Mouse (Mus musculus): ENCODE data around the gene Wdr25.
"Not testable (repeated sequence)": the region's sequence is repeated elsewhere in the genome, so short reads cannot be mapped to it uniquely, and the experiment has no call there.

Wdr25 gene

DNA sequence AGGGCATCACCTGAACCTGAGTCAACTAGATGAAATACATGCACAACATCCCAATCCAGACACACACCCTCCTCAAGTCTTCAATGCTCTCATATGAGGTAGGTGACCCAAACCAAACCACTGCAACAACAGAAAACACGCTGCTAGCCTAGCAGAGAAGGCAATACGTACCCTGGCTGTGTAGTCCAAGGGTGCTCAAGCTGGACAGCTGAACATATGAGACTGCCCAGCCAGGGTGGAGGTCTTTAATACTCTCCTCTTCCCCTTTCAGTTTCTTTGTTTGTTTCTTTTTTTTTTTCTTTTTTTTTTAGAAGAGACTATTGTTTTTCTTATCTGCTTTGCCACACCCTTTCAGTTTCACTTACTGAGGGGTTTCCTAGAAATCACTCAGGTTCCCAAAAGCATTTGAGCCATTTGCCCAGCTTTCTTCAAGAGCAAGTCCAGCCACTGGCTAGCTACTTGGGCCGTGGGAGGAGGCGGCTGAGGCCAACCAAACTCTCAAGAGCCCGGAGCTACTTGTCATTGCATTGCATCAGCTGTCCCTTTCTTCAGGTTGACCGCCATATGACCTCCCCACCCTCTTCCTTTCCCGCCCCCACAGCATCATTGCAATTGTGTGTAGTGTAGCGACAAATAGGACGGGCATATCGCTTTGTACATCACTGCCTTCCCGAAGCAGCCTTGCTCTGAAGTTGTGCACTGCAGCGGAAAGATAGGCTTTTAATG lies at the start of gene Wdr25:
Wdr25 (plus strand) TSS at position 643 of the 726 bp plus-strand sequence.
- in situ Hi-C loops (cut with MboI, MseI), result no loop called here

DNA sequence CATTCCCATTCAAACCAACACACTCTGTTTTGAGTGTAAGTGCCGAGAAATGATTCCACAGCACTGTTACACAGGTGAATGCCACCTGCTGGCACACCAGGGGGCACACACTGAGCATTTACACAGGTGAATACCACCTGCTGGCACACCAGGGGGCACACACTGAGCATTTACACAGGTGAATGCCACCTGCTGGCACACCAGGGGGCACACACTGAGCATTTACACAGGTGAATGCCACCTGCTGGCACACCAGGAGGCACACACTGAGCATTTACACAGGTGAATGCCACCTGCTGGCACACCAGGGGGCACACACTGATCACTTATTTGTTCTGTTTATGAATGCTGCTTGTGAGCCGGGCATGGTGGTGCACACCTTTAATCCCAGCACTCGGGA lies 45.4 kb upstream of the Wdr25 start:
- in situ Hi-C loops (cut with MboI, MseI), result not testable (repeated sequence)

DNA sequence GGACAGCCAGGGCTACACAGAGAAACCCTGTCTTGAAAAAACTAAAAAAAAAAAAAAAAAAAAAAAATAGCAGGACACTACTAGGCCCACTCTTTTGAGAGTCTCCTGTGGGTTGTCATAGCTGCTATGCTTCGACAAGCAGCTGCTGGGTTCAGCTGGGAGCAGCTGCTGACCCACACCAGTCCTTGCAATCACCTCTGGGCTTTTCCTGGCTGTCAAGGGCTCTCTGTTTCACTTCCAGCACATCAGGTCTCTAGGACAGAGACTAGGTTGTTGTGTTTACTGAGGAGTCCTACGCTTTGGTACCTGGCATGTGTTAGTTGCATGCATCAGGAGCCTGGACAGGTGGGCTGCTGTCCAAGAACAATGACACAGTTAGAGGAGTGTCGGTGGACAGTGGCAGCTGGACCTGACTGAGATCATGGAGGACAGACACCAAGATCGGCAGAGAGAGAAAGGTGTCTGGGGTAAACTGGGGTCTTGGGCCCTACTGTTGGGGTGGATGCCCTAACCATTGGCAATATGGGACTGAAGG lies 43.9 kb upstream of the Wdr25 start:
- in situ Hi-C loops (cut with MboI, MseI), result loop anchor here (25.0 kb wide), 1 partner anchor 1813 kb away; no protein-coding TSS in a partner anchor

DNA sequence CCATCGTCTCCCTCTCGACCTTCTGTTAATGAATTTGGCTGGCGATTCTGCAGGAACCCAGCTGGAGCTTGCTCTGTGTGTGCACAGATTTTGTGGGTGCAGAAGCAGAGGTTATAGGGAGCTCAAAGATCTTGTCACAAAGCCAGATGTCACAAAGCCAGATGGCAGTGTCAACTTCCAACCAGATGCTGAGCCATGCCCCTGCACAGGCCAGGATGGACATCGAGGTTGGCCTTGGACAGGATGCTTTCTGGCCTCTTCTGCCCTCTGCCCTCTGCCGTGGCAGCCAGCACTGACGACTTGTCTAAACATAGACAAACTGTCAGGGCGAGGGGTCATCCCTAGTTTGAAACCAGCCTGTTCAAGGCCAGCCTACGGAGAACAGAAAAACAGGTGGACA lies 43.3 kb upstream of the Wdr25 start:
- in situ Hi-C loops (cut with MboI, MseI), result loop anchor here (25.0 kb wide), 1 partner anchor 1812 kb away; no protein-coding TSS in a partner anchor

DNA sequence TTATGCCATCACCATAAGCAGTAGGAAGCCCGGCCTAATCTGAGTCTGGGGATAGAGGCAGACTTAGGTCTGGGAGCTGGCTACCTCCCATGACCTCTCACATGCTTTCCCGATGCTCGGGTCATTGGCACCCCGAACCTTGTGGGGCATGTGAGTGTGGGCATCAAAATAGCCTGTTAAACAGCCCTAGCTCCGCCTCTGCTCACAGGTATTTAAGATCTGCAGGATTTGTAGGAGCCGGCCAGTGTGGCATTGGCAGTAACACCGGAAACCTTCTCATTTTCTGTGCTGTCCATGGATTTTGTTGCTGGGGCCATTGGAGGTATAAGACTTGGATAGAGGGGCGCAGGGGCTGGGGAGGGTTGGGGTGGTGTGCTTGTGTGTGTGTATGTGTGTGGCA lies 42.5 kb upstream of the Wdr25 start:
- in situ Hi-C loops (cut with MboI, MseI), result loop anchor here (25.0 kb wide), 1 partner anchor 1811 kb away; no protein-coding TSS in a partner anchor

DNA sequence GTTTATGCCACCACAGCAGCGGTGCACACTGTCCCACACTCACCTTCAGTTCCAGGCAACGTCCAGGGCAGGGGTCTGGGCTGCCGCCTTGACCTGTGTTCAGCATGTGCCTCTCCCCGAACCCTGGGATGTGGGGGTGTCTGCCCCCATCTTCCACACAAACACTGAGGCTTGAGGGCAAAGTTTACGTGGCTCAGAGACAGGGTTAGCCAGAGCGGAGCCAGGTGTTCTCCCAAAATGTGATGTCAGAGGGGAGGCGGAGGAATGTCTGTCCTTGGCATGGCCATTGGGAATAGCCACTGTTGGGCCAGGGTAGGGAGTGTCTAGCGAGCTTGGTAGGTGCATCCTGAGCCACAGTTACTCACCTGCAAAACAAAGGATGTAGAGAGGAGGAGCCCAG lies 40.6 kb upstream of the Wdr25 start:
- in situ Hi-C loops (cut with MboI, MseI), result loop anchor here (25.0 kb wide), 1 partner anchor 1809 kb away; no protein-coding TSS in a partner anchor

DNA sequence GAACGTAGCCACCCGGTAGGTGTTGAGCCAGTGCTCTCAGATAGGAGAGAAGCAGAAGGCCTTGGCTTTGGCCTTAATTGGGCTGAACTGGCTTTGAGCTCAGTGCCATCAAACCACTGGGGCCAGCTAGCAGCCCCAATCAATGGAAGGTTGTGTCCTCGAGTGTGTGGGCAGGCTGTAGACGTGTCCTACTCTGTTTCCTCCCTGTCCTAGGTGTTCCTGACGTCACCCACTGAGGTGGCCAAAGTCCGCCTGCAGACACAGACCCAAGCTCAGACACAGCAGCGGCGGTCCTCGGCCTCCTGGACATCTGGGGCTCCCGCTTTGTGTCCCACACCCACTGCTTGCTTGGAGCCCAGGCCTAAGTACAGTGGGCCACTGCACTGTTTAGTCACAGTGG lies 38.4 kb upstream of the Wdr25 start:
- in situ Hi-C loops (cut with MboI, MseI), result loop anchor here (25.0 kb wide), 1 partner anchor 1807 kb away; no protein-coding TSS in a partner anchor

DNA sequence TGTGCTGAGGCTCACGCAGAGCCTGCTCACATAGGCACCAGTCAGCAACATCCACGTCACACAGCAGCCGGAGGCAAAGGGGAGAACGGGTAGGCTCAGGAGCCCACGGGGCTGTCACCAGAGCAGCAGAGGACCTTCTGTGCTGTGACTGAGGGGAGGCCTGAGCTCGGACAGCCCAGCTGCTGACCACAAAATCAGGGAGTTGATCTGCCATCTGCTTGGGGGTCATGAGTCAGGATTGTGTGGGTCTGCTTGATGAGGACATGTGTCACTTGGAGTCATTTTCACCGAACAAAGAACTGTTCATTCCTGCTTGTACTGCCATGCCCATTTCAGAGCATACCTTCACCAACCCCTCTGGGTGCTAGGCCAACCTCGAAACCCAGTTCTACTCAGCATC lies 37.2 kb upstream of the Wdr25 start:
- in situ Hi-C loops (cut with MboI, MseI), result loop anchor here (25.0 kb wide), 1 partner anchor 1806 kb away; no protein-coding TSS in a partner anchor

DNA sequence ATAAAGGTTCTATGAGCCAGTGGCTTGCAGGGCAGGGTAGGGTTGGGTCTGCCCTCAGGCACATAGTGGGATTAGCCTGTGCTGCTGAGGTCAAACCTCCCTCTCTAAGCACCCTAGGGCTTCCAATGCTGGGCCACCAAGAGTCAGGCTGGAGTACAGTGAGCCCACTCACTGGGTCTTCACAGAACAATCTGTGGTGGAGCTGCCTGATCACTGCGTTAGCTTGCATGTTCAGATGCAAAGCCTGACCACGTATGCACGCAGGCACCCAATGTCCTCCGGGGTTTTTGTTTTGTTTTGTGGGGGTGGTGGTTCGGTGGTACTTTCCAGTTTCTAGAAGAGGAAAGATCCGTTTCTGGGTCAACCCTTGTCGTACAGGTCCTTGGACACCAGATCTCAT lies 36.3 kb upstream of the Wdr25 start:
- in situ Hi-C loops (cut with MboI, MseI), result loop anchor here (25.0 kb wide), 1 partner anchor 1805 kb away; no protein-coding TSS in a partner anchor

DNA sequence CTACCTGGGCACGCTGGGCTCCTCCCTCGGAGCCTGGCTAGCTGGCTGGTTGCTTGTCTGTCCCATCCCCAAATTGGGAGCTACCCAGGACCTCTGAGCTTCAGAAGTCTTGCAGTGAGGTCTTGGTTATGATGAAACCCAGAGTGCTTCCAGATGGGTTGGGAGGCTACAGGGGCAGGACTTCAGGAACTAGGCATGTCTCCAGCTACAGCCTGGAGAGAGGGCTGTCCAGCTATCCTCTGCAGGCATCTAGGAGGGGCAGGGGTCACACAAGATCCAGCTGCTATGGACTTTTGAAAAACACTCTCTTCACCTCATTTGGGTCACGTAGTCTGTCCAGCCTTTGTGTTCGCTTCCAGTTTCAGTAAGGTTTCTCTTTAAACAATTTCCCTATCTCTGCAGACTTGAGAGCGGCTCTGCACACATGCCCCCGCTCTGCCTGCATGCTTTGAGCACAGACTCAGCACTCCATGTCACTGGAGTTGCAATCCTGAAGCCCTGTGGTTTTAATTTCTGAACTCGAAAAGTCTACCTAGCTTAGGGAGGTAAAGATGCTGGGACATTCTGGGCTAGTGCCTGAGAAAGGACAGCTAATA lies 35.7 kb upstream of the Wdr25 start:
- in situ Hi-C loops (cut with MboI, MseI), result loop anchor here (25.0 kb wide), 1 partner anchor 1805 kb away; no protein-coding TSS in a partner anchor

DNA sequence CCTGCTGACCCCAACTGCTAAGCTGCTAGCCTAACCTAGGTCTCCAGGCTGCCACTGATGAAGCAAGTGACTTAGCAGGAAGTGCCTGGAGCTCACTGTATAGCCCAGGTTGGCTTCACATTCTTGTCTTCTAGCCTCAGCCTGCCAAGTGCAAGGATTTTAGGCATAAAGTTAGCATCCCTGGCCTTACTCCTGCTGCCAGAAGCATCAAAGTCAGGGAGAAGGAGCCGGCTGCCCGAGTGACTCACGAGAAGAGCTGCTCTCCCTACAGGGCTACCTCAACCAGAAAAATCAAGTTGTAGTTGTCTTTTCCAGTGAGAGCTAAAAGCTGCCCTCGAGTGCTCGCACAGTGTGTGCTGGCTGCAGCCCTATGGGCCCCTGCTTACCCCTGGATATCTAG lies 34.9 kb upstream of the Wdr25 start:
- in situ Hi-C loops (cut with MboI, MseI), result loop anchor here (25.0 kb wide), 1 partner anchor 1804 kb away; no protein-coding TSS in a partner anchor

DNA sequence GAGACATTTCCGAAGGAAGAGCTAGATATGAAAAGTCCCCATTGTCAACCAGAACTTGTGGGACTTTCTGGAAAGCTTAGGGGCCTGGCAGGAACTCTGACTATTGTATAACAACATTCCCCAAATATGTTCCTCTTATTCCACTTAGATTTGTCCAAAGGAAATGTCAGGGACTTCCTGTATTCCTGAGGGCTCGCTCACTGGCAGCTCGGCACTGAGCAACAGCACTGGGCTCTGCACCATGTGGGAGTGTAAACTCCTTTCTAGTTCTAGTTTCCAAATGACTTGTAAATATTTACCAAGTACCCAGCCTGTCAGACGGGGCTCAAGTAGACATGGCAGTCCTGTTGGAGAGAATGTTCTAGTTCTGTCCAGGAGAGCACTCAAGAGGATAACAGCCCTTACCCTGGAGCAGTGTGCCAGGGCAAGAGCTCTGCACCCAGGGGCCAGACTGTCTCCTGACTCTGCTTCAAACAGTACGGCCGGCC lies 28.4 kb upstream of the Wdr25 start:
- in situ Hi-C loops (cut with MboI, MseI), result loop anchor here (5.0 to 25.0 kb wide), 2 partner anchors 1187 to 1797 kb away; no protein-coding TSS in a partner anchor

DNA sequence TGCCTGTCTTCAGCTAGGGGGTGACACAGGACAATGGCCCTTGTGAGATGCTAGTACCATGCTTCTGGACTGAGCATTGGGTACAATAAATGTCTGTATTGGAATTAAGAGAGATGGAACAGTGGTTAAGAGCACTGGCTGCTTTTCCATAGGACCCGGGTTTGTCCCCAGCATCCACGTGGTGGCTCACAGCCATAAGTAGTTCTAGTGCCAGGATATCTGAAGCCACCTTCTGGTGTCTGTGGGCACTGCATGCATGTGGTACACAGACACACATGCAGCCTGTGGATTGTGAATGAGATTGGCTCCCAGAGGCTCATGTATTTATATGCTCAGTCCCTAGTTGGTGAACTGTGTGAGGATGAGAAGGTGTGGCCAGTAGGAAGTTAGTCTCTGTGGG lies 23.9 kb upstream of the Wdr25 start:
- in situ Hi-C loops (cut with MboI, MseI), result loop anchor here (5.0 to 25.0 kb wide), 2 partner anchors 1183 to 1793 kb away; no protein-coding TSS in a partner anchor

DNA sequence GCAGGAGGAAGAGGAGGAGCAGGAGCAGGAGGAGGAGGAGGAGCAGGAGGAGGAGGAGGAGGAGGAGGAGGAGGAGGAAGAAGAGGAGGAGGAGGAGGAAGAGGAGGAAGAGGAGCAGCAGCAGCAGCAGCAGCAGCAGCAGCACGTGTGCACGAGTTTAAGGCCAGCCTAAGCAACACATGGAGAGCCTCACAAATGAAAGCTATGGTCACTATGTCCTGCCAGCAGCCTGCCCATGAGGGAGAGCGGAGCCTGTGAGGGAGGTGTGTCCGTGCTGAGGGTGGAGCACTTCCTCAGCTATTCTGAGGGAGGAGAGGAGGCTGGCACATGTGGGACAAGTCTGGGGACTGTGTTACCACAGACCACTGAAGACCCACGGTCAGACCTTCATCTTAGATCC lies 20.3 kb upstream of the Wdr25 start:
- in situ Hi-C loops (cut with MboI, MseI), result loop anchor here (25.0 kb wide), 1 partner anchor 1789 kb away; no protein-coding TSS in a partner anchor

DNA sequence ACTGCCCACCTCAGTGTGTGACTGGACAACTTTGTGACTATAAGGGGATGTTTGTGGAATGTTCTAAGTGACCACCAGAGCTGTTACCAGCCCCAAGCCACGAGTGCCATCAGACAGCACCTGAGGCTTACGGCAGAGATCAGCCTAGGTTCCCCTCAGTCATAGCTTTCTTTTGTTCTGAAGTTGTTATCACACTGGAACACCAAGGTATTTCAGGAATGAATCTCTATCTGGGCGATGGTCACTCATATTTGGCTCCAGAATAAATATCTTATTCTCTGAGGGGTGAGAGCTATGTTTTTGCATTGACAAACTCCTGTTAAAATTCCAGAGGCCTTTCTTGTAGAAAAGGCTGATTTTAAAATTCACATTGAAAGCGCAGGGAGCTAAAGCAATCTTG lies 14.3 kb upstream of the Wdr25 start:
- in situ Hi-C loops (cut with MboI, MseI), result no loop called here

DNA sequence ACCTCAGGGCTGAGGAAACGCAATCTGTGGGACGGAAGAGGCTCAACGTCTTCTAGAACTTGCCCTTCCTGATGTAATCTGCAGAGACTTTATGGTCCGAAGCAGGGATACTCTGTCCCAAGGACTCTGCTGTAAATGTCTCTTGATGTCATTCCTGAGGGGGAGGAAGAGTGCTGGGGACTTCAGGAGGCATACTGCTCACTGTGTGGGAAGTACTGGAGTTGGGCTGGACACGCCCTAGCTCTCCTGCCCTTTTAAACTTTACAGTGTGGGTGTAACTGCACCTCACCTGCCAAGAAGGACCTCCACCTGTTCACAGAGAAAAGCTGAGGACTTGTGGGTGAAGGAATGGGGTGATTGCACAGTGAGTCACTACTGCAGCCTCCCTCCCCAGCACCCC lies 12.8 kb upstream of the Wdr25 start:
- in situ Hi-C loops (cut with MboI, MseI), result no loop called here

DNA sequence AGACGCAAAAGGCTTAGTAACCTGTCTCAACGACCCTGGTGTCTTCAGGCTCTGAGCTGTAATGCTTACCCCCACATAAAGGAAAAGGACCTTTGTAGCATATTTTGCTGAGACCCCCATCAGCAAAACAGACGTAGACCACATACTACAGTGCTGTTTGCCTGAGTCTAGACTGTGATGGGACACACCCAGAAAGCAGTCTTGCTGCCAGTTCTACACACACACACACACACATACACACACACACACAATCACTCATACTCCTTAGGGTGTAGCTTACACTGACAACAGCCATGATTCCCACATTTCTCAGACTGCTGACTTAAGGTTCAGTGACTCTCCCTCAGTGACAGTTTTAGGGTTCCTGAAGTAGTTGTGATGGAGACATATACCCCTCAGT lies 12.2 kb upstream of the Wdr25 start:
- in situ Hi-C loops (cut with MboI, MseI), result no loop called here

DNA sequence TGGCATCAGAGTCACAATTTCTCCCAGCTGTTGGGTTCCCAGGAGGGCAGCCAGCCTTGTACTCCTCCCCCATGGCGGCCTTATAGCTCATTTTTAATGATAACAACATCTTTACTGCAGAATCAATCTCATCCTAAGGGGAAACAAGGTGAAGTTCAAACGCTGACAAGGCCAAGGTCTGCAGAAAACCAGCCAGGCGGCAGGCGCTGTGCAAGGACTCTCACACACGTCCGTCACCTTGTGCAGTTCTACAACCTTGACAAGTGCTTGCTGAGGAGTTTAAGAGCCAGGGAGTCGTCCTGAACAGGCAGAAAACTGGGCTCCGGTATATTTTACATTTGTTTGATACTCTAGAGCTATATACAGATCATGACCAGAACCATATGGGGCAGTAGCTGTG lies 10.7 kb upstream of the Wdr25 start:
- in situ Hi-C loops (cut with MboI, MseI), result no loop called here

DNA sequence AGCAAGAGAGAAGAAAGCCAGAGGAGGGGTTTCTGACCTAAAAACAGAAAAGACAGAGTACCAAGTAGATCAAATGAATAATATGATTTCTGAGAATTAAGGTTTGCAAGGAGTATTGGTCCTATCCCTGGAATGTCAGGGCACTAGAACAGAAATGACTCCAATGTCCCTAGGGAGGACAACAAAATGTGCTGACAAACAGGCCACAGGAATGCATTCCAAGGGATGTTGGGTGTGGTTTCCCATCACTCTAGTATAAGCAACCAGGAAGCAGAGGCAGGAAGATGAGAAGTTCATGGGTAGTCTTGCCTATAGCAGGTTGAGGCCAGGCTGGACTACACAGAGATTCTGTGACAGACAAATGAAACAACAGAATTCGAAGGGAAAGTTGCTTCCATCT lies 7.5 kb upstream of the Wdr25 start:
- in situ Hi-C loops (cut with MboI, MseI), result no loop called here

DNA sequence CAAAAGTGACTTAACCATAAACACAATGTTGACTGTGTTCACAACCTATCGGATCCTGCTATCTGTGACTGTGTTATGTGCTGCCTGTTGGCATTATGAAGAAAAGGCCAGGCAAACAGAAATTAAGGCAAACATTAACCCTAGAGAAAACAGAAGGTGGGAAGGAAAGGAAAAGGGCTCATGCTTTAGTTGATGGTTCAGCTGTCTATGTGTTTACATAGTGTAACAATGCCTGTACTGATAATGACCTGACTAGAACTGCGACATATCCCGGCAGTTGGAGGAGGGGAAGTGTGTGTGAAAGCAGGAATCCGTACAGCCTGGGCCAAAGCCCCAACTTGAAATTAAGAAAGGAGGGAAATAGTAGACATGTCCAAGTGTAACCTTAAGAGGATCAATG lies 6.4 kb upstream of the Wdr25 start:
- in situ Hi-C loops (cut with MboI, MseI), result no loop called here

DNA sequence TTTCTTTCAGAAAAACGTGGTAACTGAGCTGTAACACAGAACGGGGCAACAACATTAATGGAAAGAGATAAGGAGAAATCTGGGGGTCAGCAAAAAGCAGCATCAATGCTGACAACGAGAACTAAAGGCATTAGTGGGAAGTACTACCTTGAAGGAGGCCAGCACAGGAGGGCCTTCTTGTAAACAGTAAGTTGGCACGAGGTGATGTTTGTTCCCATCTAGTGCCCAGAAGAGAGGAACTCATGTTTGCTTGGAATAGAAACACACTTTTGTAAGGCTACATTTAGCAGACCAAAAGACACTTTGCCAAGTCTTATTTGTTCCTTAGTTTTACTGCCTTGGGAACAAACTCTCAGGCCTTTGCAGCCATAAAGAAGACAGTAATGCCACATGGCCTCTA lies 4.8 kb upstream of the Wdr25 start:
- in situ Hi-C loops (cut with MboI, MseI), result no loop called here

DNA sequence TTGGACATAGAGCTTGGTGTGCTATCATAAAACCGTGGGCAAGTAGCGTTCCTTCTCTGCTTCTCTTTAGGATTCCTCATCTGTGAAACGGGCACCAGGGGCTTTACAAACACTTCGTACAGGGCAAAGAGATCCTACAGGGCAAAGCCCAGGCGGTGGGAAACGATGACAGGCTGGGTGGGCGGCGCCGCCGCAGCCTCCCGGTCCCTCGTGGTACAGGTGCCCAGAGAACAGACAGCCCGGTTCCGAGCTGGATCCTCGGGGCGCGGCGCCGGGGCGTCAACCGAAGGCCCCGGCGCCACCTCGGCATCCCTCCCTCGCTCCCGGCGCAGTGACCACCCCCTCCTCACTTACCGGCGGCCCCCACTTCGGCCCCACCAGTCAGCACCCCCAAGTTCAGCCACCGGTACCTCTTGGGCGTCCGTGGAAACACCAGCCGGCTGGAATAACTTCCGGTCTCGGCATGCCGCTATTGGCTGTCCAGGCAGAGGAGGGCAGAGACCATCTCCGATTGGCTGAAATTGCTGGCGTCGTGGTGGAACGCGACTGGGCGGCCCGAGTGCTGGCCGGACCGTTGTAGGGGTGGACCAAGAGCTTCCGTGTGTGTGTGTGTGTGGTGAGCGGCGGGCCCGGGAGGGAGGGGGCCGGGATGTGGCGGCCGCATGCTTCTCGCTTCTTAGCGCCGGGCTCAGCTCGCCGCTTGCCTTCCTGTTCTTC lies 442 bp downstream of the Wdr25 start, which contains the start of gene Wars:
Wars (minus strand) TSS at position 460 of the 717 bp plus-strand sequence.
- in situ Hi-C loops (cut with MboI, MseI), result no loop called here
